ENCODE assay signal across 13 mouse cellular contexts in genomic region chr13:56471951-56472350, GRCm38 (mm10). TPM values are rescaled to one million over a fixed set of nuclear protein-coding genes. Genes with fewer than 3 reads are reported as not detected.
DNase-seq lines count a peak whose midpoint lies in the region; ATAC-seq and TF ChIP-seq lines count a peak whose summit lies in the region.
"Had no signal": no experiment of that assay in that cellular context is flagged by ENCODE, and none has a peak within 500 bp of the region (broad histone marks: within the 10 kb centered on the region; RNA-seq: fewer than 3 reads in every experiment).

No protein-coding gene starts in this region.

- H3K9ac ChIP-seq in intestine, embryonic 15.5 days = no peak overlapping the region
- no peak overlapping the region for H3K9ac ChIP-seq in intestine, postnatal 0 days (ENCODE audit: low read depth, low read length)
- peak overlapping the region; percentile 44 for H3K9ac ChIP-seq in kidney, embryonic 16.5 days (replicated peaks; ENCODE audit: low read length)

- ATAC-seq in intestine, embryonic 15.5 days = no peak
- ATAC-seq in intestine, postnatal 0 days = no peak
- ATAC-seq in kidney, embryonic 16.5 days (ENCODE audit: low FRiP score, low TSS enrichment) = peak; percentile 52; the same call in 1 of the 2 replicates
- no peak for ATAC-seq in granulocyte monocyte progenitor cell, adult 5-6 weeks (replicated peaks; ENCODE audit: poor library complexity, severe bottlenecking)
- ATAC-seq: forebrain, embryonic 16.5 days had no signal

- DNase-seq in gastrocnemius, postnatal 25 days = peak; percentile 50
- DNase-seq in lung, postnatal 4 days = peak; percentile 41 to 65
- DNase-seq in spleen, adult 12 weeks (ENCODE audit: low spot score) = no peak
- DNase-seq: heart, postnatal 4 days; spleen, adult 18-20 months had no signal

- no peaks in the 10 kb centered on the region for H3K27me3 ChIP-seq in intestine, embryonic 15.5 days (replicated peaks)
- no peaks in the 10 kb centered on the region for H3K27me3 ChIP-seq in intestine, postnatal 0 days (replicated peaks; ENCODE audit: control insufficient read depth, insufficient read depth, low read length)
- H3K27me3 ChIP-seq in kidney, embryonic 16.5 days (ENCODE audit: insufficient read depth, low read length) = no peaks in the 10 kb centered on the region

- WGBS in intestine, embryonic 15.5 days = 64% methylated on average over 9 of the region's 9 CpGs
- 68% methylated on average over 9 of the region's 9 CpGs for WGBS in intestine, postnatal 0 days
- 22% methylated on average over 9 of the region's 9 CpGs for WGBS in kidney, embryonic 16.5 days

- peak overlapping the region; percentile 32; the same call in 1 of the 2 replicates for H3K27ac ChIP-seq in intestine, embryonic 15.5 days
- no peak overlapping the region for H3K27ac ChIP-seq in intestine, postnatal 0 days (ENCODE audit: low read depth, low read length)
- peak overlapping the region; percentile 90 for H3K27ac ChIP-seq in kidney, embryonic 16.5 days (ENCODE audit: low read length)

- no peaks in the 10 kb centered on the region for H3K36me3 ChIP-seq in intestine, embryonic 15.5 days
- H3K36me3 ChIP-seq in intestine, postnatal 0 days (ENCODE audit: control insufficient read depth, insufficient read depth) = no peaks in the 10 kb centered on the region
- no peaks in the 10 kb centered on the region for H3K36me3 ChIP-seq in kidney, embryonic 16.5 days (ENCODE audit: insufficient read depth, low read length)

- no peak for TF ChIP-seq CTCF in intestine, postnatal 0 days (IDR thresholded peaks at IDR 0.05; ENCODE audit: low read depth)

- H3K4me1 ChIP-seq in intestine, embryonic 15.5 days (replicated peaks) = no peaks in the 10 kb centered on the region; the same call in 1 of the 2 replicates
- no peaks in the 10 kb centered on the region for H3K4me1 ChIP-seq in intestine, postnatal 0 days (replicated peaks; ENCODE audit: control insufficient read depth, insufficient read depth, low read length)
- peaks cover 14% of the 10 kb centered on the region for H3K4me1 ChIP-seq in kidney, embryonic 16.5 days (ENCODE audit: insufficient read depth, low read length)

- no peak overlapping the region for H3K4me3 ChIP-seq in intestine, embryonic 15.5 days (replicated peaks)
- no peak overlapping the region for H3K4me3 ChIP-seq in intestine, postnatal 0 days (ENCODE audit: low read depth, low read length)
- no peak overlapping the region for H3K4me3 ChIP-seq in kidney, embryonic 16.5 days (ENCODE audit: low read length)
- H3K4me3 ChIP-seq: myocyte had no signal

- no peak overlapping the region for H3K4me2 ChIP-seq in intestine, embryonic 15.5 days (replicated peaks)
- H3K4me2 ChIP-seq in intestine, postnatal 0 days (replicated peaks; ENCODE audit: low read depth) = no peak overlapping the region
- H3K4me2 ChIP-seq in kidney, embryonic 16.5 days (replicated peaks; ENCODE audit: low read depth, low read length) = peak overlapping the region; percentile 38

- no peaks in the 10 kb centered on the region for H3K9me3 ChIP-seq in intestine, embryonic 15.5 days
- no peaks in the 10 kb centered on the region for H3K9me3 ChIP-seq in intestine, postnatal 0 days (ENCODE audit: control insufficient read depth)
- no peaks in the 10 kb centered on the region for H3K9me3 ChIP-seq in kidney, embryonic 16.5 days (ENCODE audit: low read length)

RNA-seq across cellular contexts. Expression of gene Il9, which starts 10.1 kb away (rescaled TPM):
- not detected in 2 replicates for polyA plus RNA-seq in intestine, embryonic 15.5 days (2015; fragmentation: Nextera tagmentation; extraction: Ambion mirVana)
- not detected in 2 replicates for polyA plus RNA-seq in intestine, postnatal 0 days (2015; fragmentation: Nextera tagmentation; extraction: Ambion mirVana)
- not detected for total RNA-seq in gastrocnemius, postnatal 25 days (2021)
- not detected in 2 replicates for polyA plus RNA-seq in kidney, embryonic 16.5 days (2015; fragmentation: Nextera tagmentation; extraction: Ambion mirVana)
- not detected in 2 replicates for total RNA-seq in granulocyte monocyte progenitor cell, adult 5-6 weeks (2014; fragmentation: Nextera tagmentation)
- not detected in 2 replicates for total RNA-seq in granulocyte monocyte progenitor cell, adult 5-6 weeks (2017)
- total RNA-seq: heart, postnatal 4 days; layer of hippocampus, postnatal 25 days; liver, adult 2 months had no signal
- polyA plus RNA-seq: forebrain, embryonic 16.5 days; liver, adult 2 months; myocyte had no signal

RNA-seq across cellular contexts. Expression of gene Slc25a48, which starts 33.8 kb away (rescaled TPM):
- polyA plus RNA-seq in intestine, embryonic 15.5 days (2015; fragmentation: Nextera tagmentation; extraction: Ambion mirVana) = 0.10 and 0.13 TPM in 2 replicates
- 0.03 TPM in 1 of 2 replicates, not detected in the other for polyA plus RNA-seq in intestine, postnatal 0 days (2015; fragmentation: Nextera tagmentation; extraction: Ambion mirVana)
- total RNA-seq in gastrocnemius, postnatal 25 days (2021) = not detected
- polyA plus RNA-seq in kidney, embryonic 16.5 days (2015; fragmentation: Nextera tagmentation; extraction: Ambion mirVana) = 0.45 and 0.60 TPM in 2 replicates
- total RNA-seq in granulocyte monocyte progenitor cell, adult 5-6 weeks (2014; fragmentation: Nextera tagmentation) = not detected in 2 replicates
- total RNA-seq in granulocyte monocyte progenitor cell, adult 5-6 weeks (2017) = not detected in 2 replicates
- total RNA-seq: layer of hippocampus, postnatal 25 days had no signal
- polyA plus RNA-seq: forebrain, embryonic 16.5 days; myocyte had no signal

RNA-seq across cellular contexts. Expression of gene Gm3045, which starts 45.6 kb away (rescaled TPM):
- not detected in 2 replicates for polyA plus RNA-seq in intestine, embryonic 15.5 days (2015; fragmentation: Nextera tagmentation; extraction: Ambion mirVana)
- not detected in 2 replicates for polyA plus RNA-seq in intestine, postnatal 0 days (2015; fragmentation: Nextera tagmentation; extraction: Ambion mirVana)
- not detected for total RNA-seq in gastrocnemius, postnatal 25 days (2021)
- polyA plus RNA-seq in kidney, embryonic 16.5 days (2015; fragmentation: Nextera tagmentation; extraction: Ambion mirVana) = not detected in 2 replicates
- total RNA-seq in granulocyte monocyte progenitor cell, adult 5-6 weeks (2014; fragmentation: Nextera tagmentation) = not detected in 2 replicates
- not detected in 2 replicates for total RNA-seq in granulocyte monocyte progenitor cell, adult 5-6 weeks (2017)
- total RNA-seq: heart, postnatal 4 days; layer of hippocampus, postnatal 25 days; liver, adult 2 months had no signal
- polyA plus RNA-seq: forebrain, embryonic 16.5 days; liver, adult 2 months; myocyte had no signal

RNA-seq across cellular contexts. Expression of gene Fbxl21, which starts 50.3 kb away (rescaled TPM):
- polyA plus RNA-seq in intestine, embryonic 15.5 days (2015; fragmentation: Nextera tagmentation; extraction: Ambion mirVana) = 1.2 and 2.1 TPM in 2 replicates
- polyA plus RNA-seq in intestine, postnatal 0 days (2015; fragmentation: Nextera tagmentation; extraction: Ambion mirVana) = 3.7 and 4.0 TPM in 2 replicates
- under 1 TPM in 1 of 2 experiments, not detected in 1; 0.51 TPM for total RNA-seq in gastrocnemius, postnatal 25 days (2021)
- 2.0 and 2.8 TPM in 2 replicates for polyA plus RNA-seq in kidney, embryonic 16.5 days (2015; fragmentation: Nextera tagmentation; extraction: Ambion mirVana)
- 1.3 TPM in 1 of 2 replicates, not detected in the other for total RNA-seq in granulocyte monocyte progenitor cell, adult 5-6 weeks (2014; fragmentation: Nextera tagmentation)
- total RNA-seq in granulocyte monocyte progenitor cell, adult 5-6 weeks (2017) = 0.22 and 0.57 TPM in 2 replicates
